Comparison of ENCODE assay signal across 31 mouse cellular contexts in the genomic region with DNA sequence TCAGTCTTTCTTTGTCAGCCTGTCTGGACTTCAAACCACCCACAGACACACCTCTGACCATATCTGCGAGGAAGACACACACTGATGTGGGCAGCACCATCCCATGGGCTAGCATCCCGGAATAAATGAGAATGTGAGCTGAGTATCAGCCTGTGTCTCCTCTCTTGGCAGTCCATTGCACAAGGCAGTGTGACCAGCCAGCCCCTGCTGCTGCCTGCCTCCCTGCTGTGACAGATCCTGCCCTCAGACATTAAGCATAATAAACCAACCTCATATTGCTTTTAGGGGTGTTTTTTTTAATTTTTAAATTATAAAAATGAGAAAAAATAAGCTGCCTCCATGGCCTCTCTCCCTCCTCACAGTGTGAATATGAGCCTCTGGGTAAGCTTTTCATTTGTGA. TPM values are rescaled to one million over a fixed set of nuclear protein-coding genes. Genes with fewer than 3 reads are reported as not detected.
DNase-seq lines count a peak whose midpoint lies in the region; ATAC-seq and TF ChIP-seq lines count a peak whose summit lies in the region.
"Had no signal": no experiment of that assay in that cellular context is flagged by ENCODE, and none has a peak within 500 bp of the region (broad histone marks: within the 10 kb centered on the region; RNA-seq: fewer than 3 reads in every experiment).

No protein-coding gene starts in this region.

- no peaks in the 10 kb centered on the region for H3K27me3 ChIP-seq in hindbrain, embryonic 16.5 days (replicated peaks; ENCODE audit: control insufficient read depth, insufficient read depth, low read length)
- no peaks in the 10 kb centered on the region for H3K27me3 ChIP-seq in hindbrain, embryonic 14.5 days (ENCODE audit: control insufficient read depth, insufficient read depth, low read length)
- no peaks in the 10 kb centered on the region for H3K27me3 ChIP-seq in megakaryocyte, embryonic 14.5 days (replicated peaks)
- H3K27me3 ChIP-seq: CH12.LX; embryonic facial prominence, embryonic 12.5 days; heart, embryonic 13.5 days; limb, embryonic 15.5 days; liver, embryonic 13.5 days; midbrain, embryonic 15.5 days; neural tube, embryonic 15.5 days had no signal

- no peaks in the 10 kb centered on the region for H3K9me3 ChIP-seq in hindbrain, embryonic 16.5 days (ENCODE audit: control insufficient read depth, low read length)
- H3K9me3 ChIP-seq in hindbrain, embryonic 14.5 days (ENCODE audit: control insufficient read depth, low read length) = 0 out of 2 replicates have a peak, but pooled peaks cover 5% of the 10 kb centered on the region
- H3K9me3 ChIP-seq in megakaryocyte, embryonic 14.5 days = peaks cover 14% of the 10 kb centered on the region
- H3K9me3 ChIP-seq: embryonic facial prominence, embryonic 12.5 days; limb, embryonic 10.5 days; limb, embryonic 15.5 days; liver, embryonic 13.5 days; midbrain, embryonic 10.5 days; midbrain, embryonic 15.5 days; neural tube, embryonic 15.5 days had no signal

- no peaks in the 10 kb centered on the region for H3K36me3 ChIP-seq in hindbrain, embryonic 16.5 days (ENCODE audit: control insufficient read depth, insufficient read depth, low read length)
- H3K36me3 ChIP-seq in hindbrain, embryonic 14.5 days (replicated peaks; ENCODE audit: control insufficient read depth, insufficient read depth) = 0 out of 2 replicates have a peak, but pooled peaks cover 5% of the 10 kb centered on the region
- no peaks in the 10 kb centered on the region for H3K36me3 ChIP-seq in megakaryocyte, embryonic 14.5 days (replicated peaks; ENCODE audit: low read length)
- H3K36me3 ChIP-seq: embryonic facial prominence, embryonic 12.5 days; heart, embryonic 13.5 days; limb, embryonic 15.5 days; liver, embryonic 13.5 days; midbrain, embryonic 15.5 days; neural tube, embryonic 15.5 days had no signal

- 0 out of 2 replicates have a peak, but pooled peaks have one; percentile 4 for ATAC-seq in hindbrain, embryonic 16.5 days
- no peak for ATAC-seq in hindbrain, embryonic 14.5 days (ENCODE audit: low FRiP score)
- no peak for ATAC-seq in megakaryocyte, adult 5-6 weeks (ENCODE audit: poor library complexity, severe bottlenecking)
- ATAC-seq: activated CD4-positive, CD25-positive, alpha-beta regulatory T cell, adult 4 months; forebrain, embryonic 14.5 days; intestine, postnatal 0 days; lung, postnatal 0 days; midbrain, embryonic 15.5 days had no signal

- peak; percentile 8 for DNase-seq in cerebellum, adult 11 months
- DNase-seq in cerebellum, postnatal 4 days (ENCODE audit: low spot score in 2 of 2) = no peak
- DNase-seq in hindbrain, embryonic 14.5 days (ENCODE audit: low spot score) = no peak
- DNase-seq in right cerebral cortex, postnatal 14 days = no peak
- DNase-seq: embryo, embryonic 11 days; gastrocnemius, adult 2 months; gastrocnemius, postnatal 36 days; heart, postnatal 10 days; kidney, adult 9 months; kidney, postnatal 10 days; liver, embryonic 13.5 days; lung, adult 18-20 months; thymus, postnatal 25 days had no signal

- no peak overlapping the region for H3K9ac ChIP-seq in hindbrain, embryonic 16.5 days (ENCODE audit: low read depth, low read length)
- no peak overlapping the region for H3K9ac ChIP-seq in hindbrain, embryonic 14.5 days
- H3K9ac ChIP-seq: embryonic facial prominence, embryonic 12.5 days; heart, embryonic 13.5 days; limb, embryonic 15.5 days; liver, embryonic 13.5 days; midbrain, embryonic 15.5 days; neural tube, embryonic 15.5 days had no signal

- WGBS in hindbrain, embryonic 16.5 days = 91% methylated on average over 2 of the region's 2 CpGs
- WGBS in hindbrain, embryonic 14.5 days = 85% methylated on average over 2 of the region's 2 CpGs

- TF ChIP-seq POLR2A in cortical plate, adult 2 months (IDR thresholded peaks at IDR 0.05; ENCODE audit: extremely low read depth, insufficient read depth, low read length) = no peak

- no peak overlapping the region for H3K4me3 ChIP-seq in hindbrain, embryonic 16.5 days (ENCODE audit: low read length)
- H3K4me3 ChIP-seq in hindbrain, embryonic 14.5 days (replicated peaks; ENCODE audit: low read length) = no peak overlapping the region
- peak overlapping the region; percentile 34 for H3K4me3 ChIP-seq in megakaryocyte, embryonic 14.5 days (replicated peaks)
- H3K4me3 ChIP-seq in cortical plate, adult 2 months (ENCODE audit: insufficient read depth, low read length) = no peak overlapping the region
- H3K4me3 ChIP-seq: embryonic facial prominence, embryonic 12.5 days; gastrocnemius, adult 2 months; heart, embryonic 13.5 days; hindbrain, embryonic 10.5 days; limb, embryonic 10.5 days; limb, embryonic 15.5 days; liver, embryonic 13.5 days; midbrain, embryonic 10.5 days; midbrain, embryonic 15.5 days; neural tube, embryonic 15.5 days had no signal

- no peak overlapping the region for H3K4me2 ChIP-seq in hindbrain, embryonic 16.5 days (ENCODE audit: low read length)
- H3K4me2 ChIP-seq in hindbrain, embryonic 14.5 days (replicated peaks) = no peak overlapping the region
- H3K4me2 ChIP-seq: embryonic facial prominence, embryonic 12.5 days; heart, embryonic 13.5 days; limb, embryonic 15.5 days; liver, embryonic 13.5 days; midbrain, embryonic 15.5 days; neural tube, embryonic 15.5 days had no signal

- no peak for TF ChIP-seq CTCF in cortical plate, adult 2 months (IDR thresholded peaks at IDR 0.05; ENCODE audit: extremely low read depth, insufficient read depth, low read length)

- no peaks in the 10 kb centered on the region for H3K4me1 ChIP-seq in hindbrain, embryonic 16.5 days (ENCODE audit: control insufficient read depth, insufficient read depth, low read depth, low read length)
- H3K4me1 ChIP-seq in hindbrain, embryonic 14.5 days (replicated peaks; ENCODE audit: control insufficient read depth, insufficient read depth, low read length) = no peaks in the 10 kb centered on the region
- H3K4me1 ChIP-seq in megakaryocyte, embryonic 14.5 days = peaks cover 20% of the 10 kb centered on the region
- H3K4me1 ChIP-seq in cortical plate, adult 2 months (ENCODE audit: control insufficient read depth, insufficient read depth, low read length) = peaks cover 2% of the 10 kb centered on the region; the same call in 1 of the 2 replicates
- H3K4me1 ChIP-seq: embryonic facial prominence, embryonic 12.5 days; hindbrain, embryonic 10.5 days; limb, embryonic 10.5 days; limb, embryonic 15.5 days; midbrain, embryonic 10.5 days; midbrain, embryonic 15.5 days; neural tube, embryonic 15.5 days had no signal

- H3K27ac ChIP-seq in hindbrain, embryonic 16.5 days (ENCODE audit: low read depth, low read length) = peak overlapping the region; percentile 9; the same call in 1 of the 2 replicates
- H3K27ac ChIP-seq in hindbrain, embryonic 14.5 days = no peak overlapping the region
- peak overlapping the region; percentile 19 for H3K27ac ChIP-seq in cortical plate, adult 2 months (ENCODE audit: insufficient read depth, low read length)
- H3K27ac ChIP-seq: embryonic facial prominence, embryonic 12.5 days; gastrocnemius, adult 2 months; heart, embryonic 13.5 days; hindbrain, embryonic 10.5 days; limb, embryonic 10.5 days; limb, embryonic 15.5 days; liver, embryonic 13.5 days; macrophage; midbrain, embryonic 10.5 days; midbrain, embryonic 15.5 days; neural tube, embryonic 15.5 days had no signal

RNA-seq across cellular contexts. Expression of gene Kidins220, which starts 8.7 kb away (rescaled TPM):
- polyA plus RNA-seq in hindbrain, embryonic 16.5 days (2015; fragmentation: Nextera tagmentation; extraction: Ambion mirVana) = 114 and 142 TPM in 2 replicates
- polyA plus RNA-seq in hindbrain, embryonic 14.5 days (2014; fragmentation: Nextera tagmentation; extraction: Ambion mirVana) = 174 and 189 TPM in 2 replicates
- 7.2 and 13.8 TPM in 2 replicates for polyA plus RNA-seq in megakaryocyte, embryonic 14.5 days (2012; ENCODE audit: insufficient read depth, low replicate concordance)
- total RNA-seq in megakaryocyte, adult 5-6 weeks (2015) = 29.2 and 36.2 TPM in 2 replicates
- total RNA-seq in megakaryocyte, adult 5-6 weeks (2017) = 70.2 and 83.9 TPM in 2 replicates
- 225 TPM in 2 replicates for polyA plus RNA-seq in cortical plate, adult 2 months (2012; rRNA removed)
